Mouse (Mus musculus) E14TG2a.4 (cell line): ENCODE data around the gene Kras.

ENCODE experiments used
- CTCF ChIP-seq: conservative IDR thresholded peaks from 2 replicates; pipeline ENCODE4 v1.5.1; 2014; ENCODE audit warnings: low read length
- POU5F1 ChIP-seq: IDR thresholded peaks from 2 replicates; pipeline ENCODE4 v1.6.1; 2014; ENCODE audit warnings: low read length, borderline replicate concordance

DNA sequence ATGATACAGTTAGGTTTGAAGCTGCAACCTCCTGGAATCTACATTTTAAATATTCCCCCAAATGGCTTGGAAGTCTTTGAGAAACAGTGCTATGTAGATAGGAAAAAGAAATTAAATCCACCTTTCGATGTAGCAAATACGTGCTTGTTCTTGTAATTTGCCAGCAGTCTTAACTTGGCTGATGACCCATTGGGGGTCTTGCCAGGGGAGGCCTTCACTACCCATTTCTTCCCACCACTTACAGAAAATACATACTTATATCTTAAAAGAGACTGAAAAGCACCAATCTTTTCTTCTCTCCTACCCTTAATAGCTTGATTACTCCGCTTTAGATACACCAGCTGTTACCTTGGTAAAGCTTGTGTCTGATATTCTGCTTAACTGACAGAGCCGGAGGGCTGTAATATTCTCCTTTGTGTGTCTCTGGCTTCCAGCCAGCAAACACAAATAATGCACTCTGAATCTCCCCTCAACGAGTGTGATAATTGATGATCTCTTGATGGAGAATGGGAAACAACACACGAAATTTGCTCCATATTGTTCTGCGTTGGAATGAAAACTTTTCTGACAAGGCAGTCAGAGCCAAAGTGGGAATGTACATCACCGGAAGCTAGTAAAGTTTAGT, 39.9 kb downstream of the Kras start:
- TF ChIP-seq CTCF (no peak), POU5F1 (no peak)
